Mouse (Mus musculus) limb, embryonic 14.5 days (tissue): ENCODE measurements around the gene Abcg5. TPM values are rescaled to one million over a fixed set of nuclear protein-coding genes. Genes with fewer than 3 reads are reported as not detected.

Experiments
- ATAC-seq: fragments of 200-750 bp; cut with Nextera tagmentation; 2 replicates; pipeline ENCODE4 v1.8.0; 2017; ENCODE audit warnings: low read depth, moderate number of reproducible peaks, moderate TSS enrichment; ENCODE audit not compliant: low FRiP score
- DNase-seq: peaks from one replicate; pipeline ENCODE4 v3.0.0-alpha.2; 2015; ENCODE audit warnings: low spot score
- H3K27ac ChIP-seq: fragments of 300-500 bp; sonication (generic); replicated peaks from 2 replicates; pipeline ENCODE4 v1.5.1; 2014; ENCODE audit warnings: low read depth, mild to moderate bottlenecking, low read length, moderate library complexity, mixed read lengths
- H3K27me3 ChIP-seq: fragments of 300-500 bp; sonication (generic); 2 replicates; pipeline ENCODE4 v1.6.1; 2014; ENCODE audit warnings: low read length, mixed read lengths; ENCODE audit not compliant: control insufficient read depth, insufficient read depth
- H3K36me3 ChIP-seq: fragments of 300-500 bp; sonication (generic); 2 replicates; pipeline ENCODE4 v1.6.1; 2014; ENCODE audit warnings: mild to moderate bottlenecking, low read length, moderate library complexity, mixed read lengths; ENCODE audit not compliant: control insufficient read depth, insufficient read depth
- H3K4me1 ChIP-seq: fragments of 300-500 bp; sonication (generic); 2 replicates; pipeline ENCODE4 v1.6.1; 2014; ENCODE audit warnings: antibody characterized with exemption, low read length, mixed read lengths; ENCODE audit not compliant: control insufficient read depth, insufficient read depth
- H3K4me2 ChIP-seq: fragments of 300-500 bp; sonication (generic); replicated peaks from 2 replicates; pipeline ENCODE4 v1.6.1; 2014; ENCODE audit warnings: low read depth, mild to moderate bottlenecking, low read length, moderate library complexity; ENCODE audit not compliant: severe bottlenecking
- H3K4me3 ChIP-seq: fragments of 300-500 bp; sonication (generic); replicated peaks from 2 replicates; pipeline ENCODE4 v1.5.1; 2014; ENCODE audit warnings: low read length
- H3K9ac ChIP-seq: fragments of 300-500 bp; sonication (generic); 2 replicates; pipeline ENCODE4 v1.6.1; 2014; ENCODE audit warnings: mild to moderate bottlenecking, low read depth, low read length, moderate library complexity; ENCODE audit not compliant: severe bottlenecking
- H3K9me3 ChIP-seq: fragments of 300-500 bp; sonication (generic); 2 replicates; pipeline ENCODE4 v1.6.1; 2016; ENCODE audit warnings: low read length; ENCODE audit not compliant: control insufficient read depth
- POLR2A ChIP-seq: fragments of 200-500 bp; IDR thresholded peaks from 2 replicates; pipeline ENCODE4 v1.8.0; 2012; ENCODE audit warnings: inconsistent platforms, mild to moderate bottlenecking, moderate library complexity, borderline replicate concordance; ENCODE audit not compliant: insufficient read depth, insufficient read length; ENCODE audit errors: extremely low read depth
- WGBS: fragments of 180-500 bp; shearing (Covaris S2); extraction: QIAGEN DNeasy Blood & Tissue Kit; methylation state at CpG from one replicate; pipeline ENCODE4 v1.1.7; 2014; 5-methylcytosine and 5-hydroxymethylcytosine counted together
- polyA plus RNA-seq, 2 experiments: library from polyadenylated mRNA; depleted of rRNA in 1 of 2; stranded (reverse) in 1 of 2; unstranded in 1 of 2; fragments of >200 nt; fragmentation: Nextera tagmentation in 1 of 2; extraction: Ambion mirVana in 1 of 2; gene quantifications; 2 replicates each; pipeline versions ENCODE4 v1.2.1 to v1.2.3; 2012 to 2014

The Abcg5 gene
- polyA plus RNA-seq, 2 experiments = 1.3 to 1.7 TPM

GRCm38 (mm10) chr17:84713563-84714164, 30.9 kb upstream of the Abcg5 start:
- H3K9me3 ChIP-seq = no peaks in the 10 kb centered on the region
- no peak overlapping the region for H3K4me3 ChIP-seq
- ATAC-seq (no peak), DNase-seq (no peak)
- H3K27me3 ChIP-seq = no peaks in the 10 kb centered on the region
- no peak overlapping the region for H3K27ac ChIP-seq
- TF ChIP-seq POLR2A = no peak
- H3K36me3 ChIP-seq = peaks cover 28% of the 10 kb centered on the region
- H3K4me1 ChIP-seq = no peaks in the 10 kb centered on the region
- H3K4me2 ChIP-seq = no peak overlapping the region
- no peak overlapping the region for H3K9ac ChIP-seq
- WGBS = 89% methylated on average over 18 of the region's 18 CpGs

- 58% methylated on average over 17 of the region's 17 CpGs for WGBS
- no peak for ATAC-seq
- H3K4me3 ChIP-seq = no peak overlapping the region
- DNase-seq = peak; percentile 36
- no peak overlapping the region for H3K4me2 ChIP-seq
- no peak overlapping the region for H3K27ac ChIP-seq
- no peak overlapping the region for H3K9ac ChIP-seq
- H3K36me3 ChIP-seq = peaks cover 50% of the 10 kb centered on the region
- H3K4me1 ChIP-seq = no peaks in the 10 kb centered on the region
- H3K9me3 ChIP-seq = no peaks in the 10 kb centered on the region
- TF ChIP-seq POLR2A = no peak
- no peaks in the 10 kb centered on the region for H3K27me3 ChIP-seq
Observed at GRCm38 (mm10) chr17:84709403-84709851, 26.6 kb upstream of the Abcg5 start.

- Histone ChIP-seq H3K9me3 (no peaks in the 10 kb centered on the region), H3K4me2 (no peak overlapping the region), H3K27ac (no peak overlapping the region), H3K9ac (no peak overlapping the region), H3K4me3 (no peak overlapping the region), H3K36me3 (peaks cover 48% of the 10 kb centered on the region), H3K27me3 (no peaks in the 10 kb centered on the region), H3K4me1 (no peaks in the 10 kb centered on the region)
- ATAC-seq (no peak), DNase-seq (no peak)
- WGBS = 81% methylated on average over 7 of the region's 7 CpGs
- TF ChIP-seq POLR2A = no peak
Observed at GRCm38 (mm10) chr17:84708818-84709217, 26.0 kb upstream of the Abcg5 start.

- no peak overlapping the region for H3K4me2 ChIP-seq
- TF ChIP-seq POLR2A = no peak
- DNase-seq (no peak), ATAC-seq (no peak)
- H3K4me1 ChIP-seq = peaks cover 4% of the 10 kb centered on the region; the same call in 1 of the 2 replicates
- H3K27me3 ChIP-seq = no peaks in the 10 kb centered on the region
- H3K4me3 ChIP-seq = no peak overlapping the region
- H3K36me3 ChIP-seq = peaks cover 48% of the 10 kb centered on the region
- no peak overlapping the region for H3K27ac ChIP-seq
- no peaks in the 10 kb centered on the region for H3K9me3 ChIP-seq
- WGBS = 69% methylated on average over 4 of the region's 4 CpGs
- H3K9ac ChIP-seq = no peak overlapping the region
Observed at GRCm38 (mm10) chr17:84707407-84707806, 24.6 kb upstream of the Abcg5 start.

GRCm38 (mm10) chr17:84698727-84699126, 15.9 kb upstream of the Abcg5 start:
- no peak overlapping the region for H3K9ac ChIP-seq
- DNase-seq (peak; percentile 67), ATAC-seq (peak; percentile 62; the same call in 1 of the 2 replicates)
- no peaks in the 10 kb centered on the region for H3K27me3 ChIP-seq
- no peaks in the 10 kb centered on the region for H3K36me3 ChIP-seq
- WGBS = 25% methylated on average over 5 of the region's 5 CpGs
- H3K4me3 ChIP-seq = no peak overlapping the region
- TF ChIP-seq POLR2A = no peak
- H3K27ac ChIP-seq = no peak overlapping the region
- H3K4me1 ChIP-seq = peaks cover 11% of the 10 kb centered on the region
- no peak overlapping the region for H3K4me2 ChIP-seq
- H3K9me3 ChIP-seq = no peaks in the 10 kb centered on the region
